Mouse (Mus musculus) fat pad, adult 2 months (tissue): ENCODE results near the gene Far2.

Source experiments
- DNase-seq: peaks from one replicate; pipeline ENCODE4 v3.0.0-alpha.2; 2011; ENCODE audit warnings: low read depth, low spot score; ENCODE audit errors: extremely low read depth

The Far2 gene

GRCm38 (mm10) chr6:148046881-148047649 is at the start of gene Far2:
Gene Far2 (plus strand): TSS chr6:148047259.
- no peak for DNase-seq

- no peak for DNase-seq
Observed at GRCm38 (mm10) chr6:148000483-148000882, 46.6 kb upstream of the Far2 start.

GRCm38 (mm10) chr6:148001071-148001470 is 46.0 kb upstream of the Far2 start:
- DNase-seq, result no peak

- no peak for DNase-seq
Observed at GRCm38 (mm10) chr6:148006118-148006837, 40.8 kb upstream of the Far2 start.

- DNase-seq, result no peak
Observed at GRCm38 (mm10) chr6:148040759-148041158, 6.3 kb upstream of the Far2 start.

GRCm38 (mm10) chr6:148047650-148047988 is 560 bp downstream of the Far2 start:
- no peak for DNase-seq

- DNase-seq, result no peak
Observed at GRCm38 (mm10) chr6:148063131-148063530, 16.1 kb downstream of the Far2 start.

- DNase-seq, result no peak
Observed at GRCm38 (mm10) chr6:148066267-148066666, 19.2 kb downstream of the Far2 start.

GRCm38 (mm10) chr6:148068786-148069185 is 21.7 kb downstream of the Far2 start:
- no peak for DNase-seq

GRCm38 (mm10) chr6:148073599-148073998 is 26.5 kb downstream of the Far2 start:
- DNase-seq, result no peak

- DNase-seq, result no peak
Observed at GRCm38 (mm10) chr6:148074211-148074864, 27.3 kb downstream of the Far2 start.

GRCm38 (mm10) chr6:148083864-148084263 is 36.8 kb downstream of the Far2 start:
- DNase-seq, result no peak

GRCm38 (mm10) chr6:148084403-148084802 is 37.3 kb downstream of the Far2 start:
- no peak for DNase-seq

GRCm38 (mm10) chr6:148097039-148097438 is 50.0 kb downstream of the Far2 start:
- DNase-seq, result no peak

- no peak for DNase-seq
Observed at GRCm38 (mm10) chr6:148101977-148102376, 54.9 kb downstream of the Far2 start.

GRCm38 (mm10) chr6:148102434-148102833 is 55.4 kb downstream of the Far2 start:
- DNase-seq, result no peak

GRCm38 (mm10) chr6:148104212-148104611 is 57.2 kb downstream of the Far2 start:
- DNase-seq, result no peak

GRCm38 (mm10) chr6:148105722-148106268 is 58.7 kb downstream of the Far2 start:
- no peak for DNase-seq

GRCm38 (mm10) chr6:148108741-148109472 is 61.8 kb downstream of the Far2 start:
- peak; percentile 25 for DNase-seq

GRCm38 (mm10) chr6:148110996-148111633 is 64.1 kb downstream of the Far2 start:
- DNase-seq, result peak; percentile 68
